Mouse (Mus musculus) ES-Bruce4 (cell line): Measurements from ENCODE around the gene Dus2. TPM values are rescaled to one million over a fixed set of nuclear protein-coding genes. Genes with fewer than 3 reads are reported as not detected.

Experiments used
- H3K27ac ChIP-seq: 2 replicates; pipeline ENCODE4 v1.5.1; 2012; ENCODE audit warnings: low read length, inconsistent platforms; ENCODE audit not compliant: insufficient read depth
- H3K27me3 ChIP-seq: 2 replicates; pipeline ENCODE4 v1.6.1; 2012; ENCODE audit warnings: mild to moderate bottlenecking, low read length, inconsistent platforms; ENCODE audit not compliant: control insufficient read depth, poor library complexity, insufficient read depth, severe bottlenecking
- H3K36me3 ChIP-seq: 2 replicates; pipeline ENCODE4 v1.6.1; 2012; ENCODE audit warnings: inconsistent platforms, mild to moderate bottlenecking, low read length, moderate library complexity; ENCODE audit not compliant: control insufficient read depth, poor library complexity, insufficient read depth, severe bottlenecking
- H3K4me1 ChIP-seq: one replicate; pipeline ENCODE4 v1.8.1; 2011; ENCODE audit warnings: low read length; ENCODE audit not compliant: control insufficient read depth, insufficient read depth
- H3K4me3 ChIP-seq: 2 replicates; pipeline ENCODE4 v1.5.1; 2011; ENCODE audit warnings: low read depth, mild to moderate bottlenecking, low read length
- H3K9ac ChIP-seq: 2 replicates; pipeline ENCODE4 v1.6.1; 2012; ENCODE audit warnings: low read depth, mild to moderate bottlenecking, inconsistent platforms; ENCODE audit not compliant: poor library complexity, severe bottlenecking
- H3K9me3 ChIP-seq: replicated peaks from 2 replicates; pipeline ENCODE4 v1.6.1; 2012; ENCODE audit warnings: mild to moderate bottlenecking, low read length, inconsistent platforms; ENCODE audit not compliant: control insufficient read depth, poor library complexity, insufficient read depth, severe bottlenecking
- CTCF ChIP-seq: IDR thresholded peaks from one replicate; pipeline ENCODE4 v1.8.1; 2011; ENCODE audit warnings: low read depth, low read length
- EP300 ChIP-seq: IDR thresholded peaks from 2 replicates; pipeline ENCODE4 v1.6.1; 2011; ENCODE audit warnings: low read depth, low read length; ENCODE audit not compliant: insufficient read depth
- POLR2A ChIP-seq: IDR thresholded peaks from one replicate; pipeline ENCODE4 v1.8.1; 2011; ENCODE audit warnings: low read length; ENCODE audit not compliant: insufficient read depth
- polyA plus RNA-seq: library from polyadenylated mRNA; stranded (reverse); fragments of >200 nt; gene quantifications from 2 replicates; pipeline ENCODE4 v1.2.4, GENCODE M21; 2011; ENCODE audit warnings: low read depth; ENCODE audit not compliant: missing spikeins, insufficient read depth, insufficient read length

Dus2 gene
- polyA plus RNA-seq, 1 experiment: 19.3 TPM

DNA sequence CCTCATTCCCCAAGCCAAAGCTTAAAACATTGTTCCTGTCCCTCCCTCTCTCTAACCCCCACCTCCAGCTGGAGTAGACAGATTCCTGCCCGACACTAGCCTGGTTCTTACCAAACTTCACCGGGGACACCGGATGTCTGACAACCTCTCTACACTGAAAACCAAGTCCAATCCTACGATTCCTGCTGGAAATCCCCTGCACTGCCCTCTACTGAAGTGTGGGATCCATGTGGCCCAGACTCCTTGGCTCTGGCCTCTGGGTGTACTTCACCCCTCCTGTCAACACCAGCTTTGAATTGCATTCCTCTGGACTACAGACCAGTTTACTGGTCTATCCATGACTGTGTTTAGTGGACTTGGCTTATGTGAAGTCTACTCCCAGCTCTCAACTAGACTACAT lies 34.6 kb upstream of the Dus2 start:
- H3K27me3 ChIP-seq: no peaks in the 10 kb centered on the region
- TF ChIP-seq CTCF (no peak), EP300 (no peak), POLR2A (no peak)
- H3K36me3 ChIP-seq: peaks cover 51% of the 10 kb centered on the region
- H3K27ac ChIP-seq: no peak overlapping the region
- peaks cover 3% of the 10 kb centered on the region for H3K4me1 ChIP-seq
- no peaks in the 10 kb centered on the region for H3K9me3 ChIP-seq
- no peak overlapping the region for H3K4me3 ChIP-seq
- no peak overlapping the region for H3K9ac ChIP-seq

DNA sequence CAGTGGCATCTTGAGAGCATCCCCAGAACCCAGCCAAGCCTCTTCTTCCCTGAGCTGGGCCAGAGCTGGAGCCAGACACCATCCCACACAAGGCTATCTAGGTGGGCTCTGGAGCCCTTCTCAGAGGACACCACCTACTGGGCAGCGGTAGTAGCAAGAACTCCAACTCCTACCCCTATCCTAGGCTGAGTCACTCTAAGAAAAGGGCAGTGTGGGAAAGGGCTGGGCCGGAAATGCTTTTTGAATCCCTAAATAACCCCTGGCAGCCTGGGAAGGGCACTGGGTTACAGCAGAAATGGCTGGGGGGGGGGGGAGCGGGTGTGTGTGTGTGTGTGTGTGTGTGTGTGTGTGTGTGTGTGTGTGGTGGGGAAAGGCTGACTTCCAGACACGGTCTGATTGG lies 33.3 kb upstream of the Dus2 start:
- Histone ChIP-seq H3K27ac (no peak overlapping the region), H3K4me1 (peaks cover 7% of the 10 kb centered on the region), H3K27me3 (no peaks in the 10 kb centered on the region), H3K9me3 (no peaks in the 10 kb centered on the region), H3K36me3 (peaks cover 39% of the 10 kb centered on the region), H3K9ac (no peak overlapping the region), H3K4me3 (no peak overlapping the region)
- TF ChIP-seq EP300 (no peak), POLR2A (no peak), CTCF (no peak)

- Histone ChIP-seq H3K9ac (no peak overlapping the region), H3K4me1 (peaks cover 8% of the 10 kb centered on the region), H3K36me3 (peaks cover 24% of the 10 kb centered on the region), H3K9me3 (no peaks in the 10 kb centered on the region), H3K27ac (no peak overlapping the region), H3K4me3 (no peak overlapping the region), H3K27me3 (no peaks in the 10 kb centered on the region)
- TF ChIP-seq EP300 (no peak), POLR2A (no peak), CTCF (no peak)
Observed at GRCm38 (mm10) chr8:105959350-105959749, 31.8 kb upstream of the Dus2 start.

GRCm38 (mm10) chr8:105961101-105961500 lies 30.0 kb upstream of the Dus2 start:
- Histone ChIP-seq H3K27me3 (no peaks in the 10 kb centered on the region), H3K27ac (no peak overlapping the region), H3K4me1 (peaks cover 10% of the 10 kb centered on the region), H3K36me3 (peaks cover 20% of the 10 kb centered on the region), H3K4me3 (peak overlapping the region; percentile 54), H3K9me3 (no peaks in the 10 kb centered on the region), H3K9ac (peak overlapping the region; percentile 17; the same call in 1 of the 2 replicates)
- TF ChIP-seq EP300 (no peak), POLR2A (no peak), CTCF (no peak)

- Histone ChIP-seq H3K36me3 (peaks cover 17% of the 10 kb centered on the region), H3K27ac (0 out of 2 replicates have a peak overlapping the region, but pooled peaks have one; percentile 1), H3K9me3 (no peaks in the 10 kb centered on the region), H3K4me1 (peaks cover 10% of the 10 kb centered on the region), H3K9ac (peak overlapping the region; percentile 17; the same call in 1 of the 2 replicates), H3K4me3 (peak overlapping the region; percentile 54), H3K27me3 (no peaks in the 10 kb centered on the region)
- TF ChIP-seq POLR2A (no peak), CTCF (no peak), EP300 (no peak)
Observed at GRCm38 (mm10) chr8:105961536-105961935, 29.6 kb upstream of the Dus2 start.

GRCm38 (mm10) chr8:105964506-105965265 lies 26.5 kb upstream of the Dus2 start:
- Histone ChIP-seq H3K27ac (no peak overlapping the region), H3K27me3 (no peaks in the 10 kb centered on the region), H3K9me3 (no peaks in the 10 kb centered on the region), H3K36me3 (no peaks in the 10 kb centered on the region; the same call in 1 of the 2 replicates), H3K4me1 (peaks cover 10% of the 10 kb centered on the region), H3K9ac (peak overlapping the region; percentile 89), H3K4me3 (peak overlapping the region; percentile 73)
- TF ChIP-seq POLR2A (no peak), EP300 (no peak), CTCF (no peak)
